Mouse (Mus musculus) kidney, postnatal 0 days (tissue): ENCODE measurements around the gene Cap2. TPM values are rescaled to one million over a fixed set of nuclear protein-coding genes. Genes with fewer than 3 reads are reported as not detected.

Source experiments
- ATAC-seq: fragments of 200-750 bp; cut with Nextera tagmentation; replicated peaks from 2 replicates; pipeline ENCODE4 v1.8.0; 2017; ENCODE audit warnings: low read depth, moderate number of reproducible peaks, moderate TSS enrichment, moderate library complexity; ENCODE audit not compliant: low FRiP score
- DNase-seq: peaks from one replicate; pipeline ENCODE4 v3.0.0-alpha.2; 2016; ENCODE audit warnings: low spot score
- H3K27ac ChIP-seq: fragments of 300-500 bp; sonication (generic); 2 replicates; pipeline ENCODE4 v1.5.1; 2014; ENCODE audit warnings: mild to moderate bottlenecking
- H3K27me3 ChIP-seq: fragments of 300-500 bp; sonication (generic); 2 replicates; pipeline ENCODE4 v1.6.1; 2014; ENCODE audit warnings: low read length, mixed read lengths; ENCODE audit not compliant: insufficient read depth
- H3K36me3 ChIP-seq: fragments of 300-500 bp; sonication (generic); 2 replicates; pipeline ENCODE4 v1.6.1; 2014; ENCODE audit warnings: low read length, mixed read lengths; ENCODE audit not compliant: insufficient read depth
- H3K4me1 ChIP-seq: fragments of 300-500 bp; sonication (generic); replicated peaks from 2 replicates; pipeline ENCODE4 v1.6.1; 2014; ENCODE audit warnings: antibody characterized with exemption, low read length, mixed read lengths; ENCODE audit not compliant: insufficient read depth
- H3K4me2 ChIP-seq: fragments of 300-500 bp; sonication (generic); 2 replicates; pipeline ENCODE4 v1.6.1; 2014; ENCODE audit warnings: mild to moderate bottlenecking, low read length, moderate library complexity, mixed read lengths
- H3K4me3 ChIP-seq: fragments of 300-500 bp; sonication (generic); replicated peaks from 2 replicates; pipeline ENCODE4 v1.5.1; 2014; ENCODE audit warnings: low read depth, low read length
- H3K9ac ChIP-seq: fragments of 300-500 bp; sonication (generic); 2 replicates; pipeline ENCODE4 v1.6.1; 2014; ENCODE audit warnings: low read depth, low read length
- H3K9me3 ChIP-seq: fragments of 300-500 bp; sonication (generic); replicated peaks from 2 replicates; pipeline ENCODE4 v1.6.1; 2016; ENCODE audit warnings: low read length, inconsistent platforms, mixed read lengths
- CTCF ChIP-seq: IDR thresholded peaks from 2 replicates; pipeline ENCODE4 v1.5.1; 2016; ENCODE audit warnings: antibody characterized with exemption, low read depth, mild to moderate bottlenecking, moderate library complexity
- WGBS: fragments of 180-500 bp; shearing (Covaris S2); extraction: QIAGEN DNeasy Blood & Tissue Kit; methylation state at CpG from one replicate; pipeline ENCODE4 v1.1.7; 2014; 5-methylcytosine and 5-hydroxymethylcytosine counted together
- polyA plus RNA-seq: library from polyadenylated mRNA; unstranded; fragments of >200 nt; fragmentation: Nextera tagmentation; extraction: Ambion mirVana; gene quantifications from 2 replicates; pipeline ENCODE4 v1.2.1, GENCODE M21; 2015

The Cap2 gene
- polyA plus RNA-seq, 1 experiment from 2014 or later, result 3.6 TPM

GRCm38 (mm10) chr13:46645476-46645875 lies 143.8 kb downstream of the Cap2 start:
- 68% methylated on average over 6 of the region's 6 CpGs for WGBS
- DNase-seq (no peak), ATAC-seq (no peak)
- no peaks in the 10 kb centered on the region for H3K4me1 ChIP-seq
- TF ChIP-seq CTCF, result no peak
- H3K9me3 ChIP-seq, result no peaks in the 10 kb centered on the region
- H3K36me3 ChIP-seq, result no peaks in the 10 kb centered on the region
- H3K4me3 ChIP-seq, result no peak overlapping the region
- no peak overlapping the region for H3K9ac ChIP-seq
- H3K4me2 ChIP-seq, result no peak overlapping the region
- no peak overlapping the region for H3K27ac ChIP-seq
- no peaks in the 10 kb centered on the region for H3K27me3 ChIP-seq

DNA sequence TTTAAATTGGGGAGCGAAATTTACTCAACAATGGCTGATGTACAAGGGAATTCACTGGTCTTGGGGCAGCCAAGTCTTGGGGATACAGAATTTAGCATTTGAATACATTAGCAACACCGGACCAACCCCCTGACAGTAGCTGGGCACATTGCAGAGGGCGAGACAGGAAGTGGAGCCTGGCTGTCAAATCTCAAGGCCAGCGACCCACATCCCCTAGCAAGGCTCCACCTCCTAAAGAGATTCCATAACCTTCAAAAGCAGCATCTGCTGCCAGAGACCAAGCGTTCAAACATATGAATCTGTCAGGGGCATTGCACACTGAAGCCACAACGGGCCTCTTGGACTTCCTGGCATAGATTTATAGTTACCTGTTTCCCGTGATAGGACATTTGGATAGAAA lies 150.2 kb downstream of the Cap2 start:
- Histone ChIP-seq H3K9ac (no peak overlapping the region), H3K36me3 (no peaks in the 10 kb centered on the region), H3K27me3 (no peaks in the 10 kb centered on the region), H3K9me3 (no peaks in the 10 kb centered on the region), H3K4me2 (no peak overlapping the region), H3K4me3 (no peak overlapping the region), H3K27ac (no peak overlapping the region), H3K4me1 (no peaks in the 10 kb centered on the region)
- TF ChIP-seq CTCF, result no peak
- no peak for ATAC-seq
- WGBS, result 82% methylated on average over 7 of the region's 7 CpGs
- DNase-seq, result no peak

GRCm38 (mm10) chr13:46652671-46653070 lies 151.0 kb downstream of the Cap2 start:
- DNase-seq (no peak), ATAC-seq (no peak)
- no peaks in the 10 kb centered on the region for H3K4me1 ChIP-seq
- no peak for TF ChIP-seq CTCF
- H3K27me3 ChIP-seq, result no peaks in the 10 kb centered on the region
- no peaks in the 10 kb centered on the region for H3K9me3 ChIP-seq
- 76% methylated on average over 7 of the region's 7 CpGs for WGBS
- no peak overlapping the region for H3K27ac ChIP-seq
- no peak overlapping the region for H3K9ac ChIP-seq
- H3K36me3 ChIP-seq, result no peaks in the 10 kb centered on the region
- H3K4me3 ChIP-seq, result no peak overlapping the region
- H3K4me2 ChIP-seq, result no peak overlapping the region

GRCm38 (mm10) chr13:46653671-46654070 lies 152.0 kb downstream of the Cap2 start:
- WGBS, result 62% methylated on average over 4 of the region's 4 CpGs
- H3K4me1 ChIP-seq, result no peaks in the 10 kb centered on the region
- H3K9me3 ChIP-seq, result no peaks in the 10 kb centered on the region
- no peak for DNase-seq
- no peaks in the 10 kb centered on the region for H3K36me3 ChIP-seq
- H3K9ac ChIP-seq, result no peak overlapping the region
- H3K27me3 ChIP-seq, result no peaks in the 10 kb centered on the region
- ATAC-seq, result no peak
- no peak for TF ChIP-seq CTCF
- H3K27ac ChIP-seq, result no peak overlapping the region
- H3K4me3 ChIP-seq, result no peak overlapping the region
- H3K4me2 ChIP-seq, result no peak overlapping the region

DNA sequence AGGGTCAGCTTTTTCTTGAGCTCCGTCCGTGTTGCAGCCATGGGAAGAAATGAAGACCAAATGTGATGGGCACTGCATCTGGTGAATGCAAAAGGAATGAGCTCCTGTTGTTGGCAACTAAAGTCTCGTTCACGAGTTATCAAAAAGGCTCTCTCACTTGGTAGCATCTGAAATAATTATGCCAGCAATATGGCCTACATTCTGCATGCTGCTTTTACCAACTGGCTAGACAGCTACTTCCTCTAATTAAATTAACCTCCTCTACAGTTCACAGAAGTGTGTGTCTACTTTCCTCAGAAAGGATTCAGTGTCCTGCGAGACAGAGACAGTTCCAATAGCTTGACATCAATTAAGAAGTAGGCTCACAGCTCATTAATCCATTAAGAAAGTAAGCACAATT lies 152.9 kb downstream of the Cap2 start:
- DNase-seq (no peak), ATAC-seq (no peak)
- no peak overlapping the region for H3K9ac ChIP-seq
- no peak overlapping the region for H3K4me3 ChIP-seq
- no peaks in the 10 kb centered on the region for H3K9me3 ChIP-seq
- no peak overlapping the region for H3K4me2 ChIP-seq
- no peak overlapping the region for H3K27ac ChIP-seq
- H3K27me3 ChIP-seq, result no peaks in the 10 kb centered on the region
- H3K4me1 ChIP-seq, result no peaks in the 10 kb centered on the region
- TF ChIP-seq CTCF, result no peak
- no peaks in the 10 kb centered on the region for H3K36me3 ChIP-seq
- WGBS, result 81% methylated on average over 5 of the region's 5 CpGs

GRCm38 (mm10) chr13:46659211-46659610 lies 157.6 kb downstream of the Cap2 start:
- WGBS, result 88% methylated on average over 5 of the region's 5 CpGs
- H3K9me3 ChIP-seq, result no peaks in the 10 kb centered on the region
- no peak for DNase-seq
- H3K4me2 ChIP-seq, result no peak overlapping the region
- no peak overlapping the region for H3K27ac ChIP-seq
- no peak overlapping the region for H3K4me3 ChIP-seq
- H3K9ac ChIP-seq, result no peak overlapping the region
- H3K27me3 ChIP-seq, result no peaks in the 10 kb centered on the region
- TF ChIP-seq CTCF, result no peak
- no peaks in the 10 kb centered on the region for H3K36me3 ChIP-seq
- no peaks in the 10 kb centered on the region for H3K4me1 ChIP-seq
- ATAC-seq, result no peak

- DNase-seq, result peak; percentile 85
- H3K9ac ChIP-seq, result no peak overlapping the region
- no peak for ATAC-seq
- no peak overlapping the region for H3K4me2 ChIP-seq
- 33% methylated on average over 4 of the region's 4 CpGs for WGBS
- peak; percentile 82 for TF ChIP-seq CTCF
- no peaks in the 10 kb centered on the region for H3K36me3 ChIP-seq
- no peaks in the 10 kb centered on the region for H3K4me1 ChIP-seq
- H3K9me3 ChIP-seq, result no peaks in the 10 kb centered on the region
- no peaks in the 10 kb centered on the region for H3K27me3 ChIP-seq
- no peak overlapping the region for H3K27ac ChIP-seq
- no peak overlapping the region for H3K4me3 ChIP-seq
These were observed 161.9 kb downstream of the Cap2 start for GRCm38 (mm10) chr13:46663461-46663964.
